Mouse (Mus musculus) embryonic facial prominence, embryonic 11.5 days (tissue): ENCODE data around the gene Aqp9. TPM values are rescaled to one million over a fixed set of nuclear protein-coding genes. Genes with fewer than 3 reads are reported as not detected.
A peak's percentile ranks its signal among the peaks of the same experiment; 100 is the strongest.

Source experiments
- ATAC-seq: fragments of 200-750 bp; cut with Nextera tagmentation; replicated peaks from 2 replicates; pipeline ENCODE4 v1.8.0; 2017; ENCODE audit warnings: low read depth; ENCODE audit not compliant: insufficient number of reproducible peaks, low FRiP score, low TSS enrichment
- DNase-seq: peaks from one replicate; pipeline ENCODE4 v3.0.0-alpha.2; 2015; ENCODE audit warnings: low spot score
- H3K27ac ChIP-seq: fragments of 300-500 bp; sonication (generic); replicated peaks from 2 replicates; pipeline ENCODE4 v1.5.1; 2014; ENCODE audit warnings: mild to moderate bottlenecking, low read depth, low read length, control low read depth
- H3K27me3 ChIP-seq: fragments of 300-500 bp; sonication (generic); 2 replicates; pipeline ENCODE4 v1.6.1; 2014; ENCODE audit warnings: mild to moderate bottlenecking, low read length, moderate library complexity, mixed read lengths; ENCODE audit not compliant: control insufficient read depth, insufficient read depth
- H3K36me3 ChIP-seq: fragments of 300-500 bp; sonication (generic); replicated peaks from 2 replicates; pipeline ENCODE4 v1.6.1; 2014; ENCODE audit warnings: low read depth, mild to moderate bottlenecking, low read length, moderate library complexity, mixed read lengths; ENCODE audit not compliant: control insufficient read depth, insufficient read depth
- H3K4me1 ChIP-seq: fragments of 300-500 bp; sonication (generic); 2 replicates; pipeline ENCODE4 v1.6.1; 2014; ENCODE audit warnings: low read length, mixed read lengths; ENCODE audit not compliant: control insufficient read depth, insufficient read depth
- H3K4me2 ChIP-seq: fragments of 300-500 bp; sonication (generic); 2 replicates; pipeline ENCODE4 v1.6.1; 2014; ENCODE audit warnings: low read depth, mild to moderate bottlenecking, control low read depth, low read length, moderate library complexity
- H3K4me3 ChIP-seq: fragments of 300-500 bp; sonication (generic); 2 replicates; pipeline ENCODE4 v1.5.1; 2014; ENCODE audit warnings: low read depth, low read length, control low read depth
- H3K9ac ChIP-seq: fragments of 300-500 bp; sonication (generic); replicated peaks from 2 replicates; pipeline ENCODE4 v1.6.1; 2014; ENCODE audit warnings: mild to moderate bottlenecking, control low read depth, low read length
- H3K9me3 ChIP-seq: fragments of 300-500 bp; sonication (generic); replicated peaks from 2 replicates; pipeline ENCODE4 v1.6.1; 2016; ENCODE audit warnings: mild to moderate bottlenecking, low read length, inconsistent platforms, mixed read lengths; ENCODE audit not compliant: control insufficient read depth
- WGBS: fragments of 180-500 bp; shearing (Covaris S2); extraction: QIAGEN DNeasy Blood & Tissue Kit; methylation state at CpG from one replicate; pipeline ENCODE4 v1.1.7; 2014; 5-methylcytosine and 5-hydroxymethylcytosine counted together
- polyA plus RNA-seq: library from polyadenylated mRNA; unstranded; fragments of >200 nt; fragmentation: Nextera tagmentation; extraction: Ambion mirVana; gene quantifications from 2 replicates; pipeline ENCODE4 v1.2.1, GENCODE M21; 2014

Aqp9 gene
- polyA plus RNA-seq, 1 experiment from 2014 or later: 0.17 TPM

- 79% methylated on average over 3 of the region's 3 CpGs for WGBS
- H3K9ac ChIP-seq: no peak overlapping the region
- H3K36me3 ChIP-seq: no peaks in the 10 kb centered on the region
- no peak overlapping the region for H3K4me2 ChIP-seq
- H3K4me1 ChIP-seq: no peaks in the 10 kb centered on the region
- no peaks in the 10 kb centered on the region for H3K9me3 ChIP-seq
- no peak overlapping the region for H3K27ac ChIP-seq
- no peak for ATAC-seq
- H3K27me3 ChIP-seq: peaks cover 2% of the 10 kb centered on the region
- H3K4me3 ChIP-seq: no peak overlapping the region
- DNase-seq: no peak
Measured at GRCm38 (mm10) chr9:71209299-71209698, 40.8 kb upstream of the Aqp9 start.

GRCm38 (mm10) chr9:71202265-71202664 lies 33.8 kb upstream of the Aqp9 start:
- Histone ChIP-seq H3K9me3 (no peaks in the 10 kb centered on the region), H3K4me1 (no peaks in the 10 kb centered on the region), H3K27ac (no peak overlapping the region), H3K4me3 (no peak overlapping the region), H3K9ac (no peak overlapping the region), H3K36me3 (no peaks in the 10 kb centered on the region), H3K4me2 (no peak overlapping the region), H3K27me3 (no peaks in the 10 kb centered on the region)
- WGBS: 79% methylated on average over 4 of the region's 4 CpGs
- ATAC-seq: no peak
- DNase-seq: no peak

GRCm38 (mm10) chr9:71198826-71199225 lies 30.3 kb upstream of the Aqp9 start:
- no peaks in the 10 kb centered on the region for H3K9me3 ChIP-seq
- no peak overlapping the region for H3K9ac ChIP-seq
- no peaks in the 10 kb centered on the region for H3K4me1 ChIP-seq
- no peaks in the 10 kb centered on the region for H3K36me3 ChIP-seq
- no peak for DNase-seq
- H3K4me2 ChIP-seq: no peak overlapping the region
- H3K4me3 ChIP-seq: no peak overlapping the region
- WGBS: 83% methylated on average over 5 of the region's 5 CpGs
- no peaks in the 10 kb centered on the region for H3K27me3 ChIP-seq
- no peak overlapping the region for H3K27ac ChIP-seq
- no peak for ATAC-seq

- Histone ChIP-seq H3K9me3 (no peaks in the 10 kb centered on the region), H3K27me3 (no peaks in the 10 kb centered on the region), H3K4me3 (no peak overlapping the region), H3K36me3 (no peaks in the 10 kb centered on the region), H3K4me2 (no peak overlapping the region), H3K9ac (no peak overlapping the region), H3K27ac (no peak overlapping the region), H3K4me1 (no peaks in the 10 kb centered on the region)
- DNase-seq (peak; percentile 87), ATAC-seq (no peak)
- 12% methylated on average over 12 of the region's 12 CpGs for WGBS
Measured at GRCm38 (mm10) chr9:71188647-71189415, 20.3 kb upstream of the Aqp9 start.

- ATAC-seq (no peak), DNase-seq (no peak)
- WGBS: 95% methylated on average over 7 of the region's 7 CpGs
- Histone ChIP-seq H3K36me3 (no peaks in the 10 kb centered on the region), H3K27ac (no peak overlapping the region), H3K4me3 (no peak overlapping the region), H3K4me2 (no peak overlapping the region), H3K9me3 (no peaks in the 10 kb centered on the region), H3K9ac (no peak overlapping the region), H3K27me3 (no peaks in the 10 kb centered on the region), H3K4me1 (no peaks in the 10 kb centered on the region)
Measured at GRCm38 (mm10) chr9:71187396-71187795, 18.9 kb upstream of the Aqp9 start.

- Histone ChIP-seq H3K27ac (no peak overlapping the region), H3K9ac (no peak overlapping the region), H3K27me3 (no peaks in the 10 kb centered on the region), H3K9me3 (no peaks in the 10 kb centered on the region), H3K4me1 (no peaks in the 10 kb centered on the region), H3K36me3 (no peaks in the 10 kb centered on the region), H3K4me2 (no peak overlapping the region), H3K4me3 (no peak overlapping the region)
- 83% methylated on average over 2 of the region's 2 CpGs for WGBS
- DNase-seq (no peak), ATAC-seq (no peak)
Measured at GRCm38 (mm10) chr9:71185823-71186222, 17.3 kb upstream of the Aqp9 start.

- no peaks in the 10 kb centered on the region for H3K27me3 ChIP-seq
- H3K4me1 ChIP-seq: no peaks in the 10 kb centered on the region
- no peaks in the 10 kb centered on the region for H3K36me3 ChIP-seq
- no peak for DNase-seq
- no peak overlapping the region for H3K9ac ChIP-seq
- H3K4me3 ChIP-seq: no peak overlapping the region
- no peak overlapping the region for H3K27ac ChIP-seq
- no peaks in the 10 kb centered on the region for H3K9me3 ChIP-seq
- H3K4me2 ChIP-seq: no peak overlapping the region
- ATAC-seq: no peak
Measured at GRCm38 (mm10) chr9:71185285-71185684, 16.8 kb upstream of the Aqp9 start.

GRCm38 (mm10) chr9:71179964-71180700 lies 11.7 kb upstream of the Aqp9 start:
- 78% methylated on average over 8 of the region's 8 CpGs for WGBS
- no peaks in the 10 kb centered on the region for H3K4me1 ChIP-seq
- no peaks in the 10 kb centered on the region for H3K27me3 ChIP-seq
- ATAC-seq (no peak), DNase-seq (no peak)
- no peak overlapping the region for H3K9ac ChIP-seq
- no peak overlapping the region for H3K4me2 ChIP-seq
- no peak overlapping the region for H3K27ac ChIP-seq
- H3K9me3 ChIP-seq: no peaks in the 10 kb centered on the region
- no peak overlapping the region for H3K4me3 ChIP-seq
- no peaks in the 10 kb centered on the region for H3K36me3 ChIP-seq
